Mouse (Mus musculus): ENCODE data around the gene Mfsd4a.

Gene Mfsd4a

DNA sequence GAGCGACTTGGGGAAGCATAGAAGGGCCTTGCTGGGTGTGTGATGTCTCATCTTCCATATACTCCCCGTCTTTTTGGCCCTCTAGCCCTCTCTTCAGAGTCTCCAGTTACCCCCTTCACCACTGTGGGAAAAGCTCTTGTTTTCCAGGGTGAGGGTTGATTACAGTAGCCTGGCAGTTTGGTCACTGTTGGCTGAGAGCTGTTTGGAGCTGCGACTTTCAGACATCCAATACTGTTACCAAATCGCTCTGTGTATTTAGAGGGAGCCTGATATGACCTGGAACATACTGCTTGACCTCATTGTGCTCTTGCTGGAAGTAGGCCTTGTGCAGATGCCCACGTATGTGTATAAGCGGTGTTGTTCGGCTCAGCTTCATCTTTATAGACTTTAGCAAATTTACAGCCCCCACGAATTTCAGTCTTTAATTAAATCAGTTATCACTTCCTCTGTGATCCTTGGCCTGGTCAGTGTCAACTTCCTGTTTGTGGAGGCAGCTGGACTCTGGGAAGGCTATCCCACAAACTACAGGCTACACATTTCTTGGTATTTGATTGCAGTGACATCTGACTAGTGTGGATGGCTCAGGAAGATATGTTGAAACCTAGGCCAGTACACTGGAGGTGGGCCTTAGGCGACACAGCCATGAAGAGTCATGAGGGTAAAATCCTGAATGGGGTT, 77.6 kb downstream of the Mfsd4a start:
- DNase-seq (ENCODE audit: low spot score in 2 of 2): no peak

DNA sequence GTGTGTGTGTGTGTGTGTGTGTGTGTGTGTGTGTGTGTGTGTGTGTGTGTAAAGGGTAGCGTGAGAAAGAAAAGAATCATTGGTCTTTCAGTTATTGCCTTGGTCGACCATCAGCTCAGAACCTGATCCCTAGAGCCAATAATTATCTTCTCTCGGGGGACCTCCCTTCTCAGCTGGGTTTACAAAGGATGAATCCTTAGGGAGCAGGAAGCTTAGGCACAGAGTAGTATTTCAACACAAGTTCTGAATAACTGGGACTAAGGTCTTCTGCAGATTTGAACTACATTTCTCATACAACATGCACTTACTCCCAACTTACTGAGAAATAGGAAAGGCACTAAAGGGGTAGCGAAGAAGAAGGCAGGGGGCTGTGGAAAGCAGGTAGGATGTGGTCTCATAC, 78.4 kb downstream of the Mfsd4a start:
- no peak for DNase-seq (ENCODE audit: low spot score in 2 of 2)

- no peak for DNase-seq (ENCODE audit: low spot score in 2 of 2)
Measured at GRCm38 (mm10) chr1:131987432-131987831, 80.4 kb downstream of the Mfsd4a start.

DNA sequence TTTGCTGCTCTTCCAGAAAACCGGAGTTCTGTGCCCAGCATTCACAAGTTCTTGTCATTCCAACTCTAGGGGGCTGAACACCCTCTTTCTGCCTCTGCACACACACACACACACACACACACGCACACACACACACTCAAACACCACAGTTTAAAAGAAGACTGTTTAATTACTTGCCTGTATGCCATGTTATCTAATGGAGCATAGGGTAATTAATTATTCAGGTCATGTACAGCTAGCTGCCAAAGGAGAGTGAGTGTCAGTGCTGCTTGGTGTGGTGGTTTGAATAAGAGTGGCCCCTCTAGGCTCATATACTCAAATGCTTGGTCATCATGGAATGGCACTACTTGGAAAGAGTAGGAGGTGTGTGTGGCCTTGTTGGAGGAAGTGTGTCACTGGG, 84.1 kb downstream of the Mfsd4a start:
- DNase-seq (ENCODE audit: low spot score in 2 of 2): no peak

GRCm38 (mm10) chr1:131982907-131983306, 85.0 kb downstream of the Mfsd4a start:
- peak; percentile 53 to 74 for DNase-seq (ENCODE audit: low spot score in 2 of 2)

GRCm38 (mm10) chr1:131981378-131982013, 86.4 kb downstream of the Mfsd4a start:
- peak; percentile 54 to 71 for DNase-seq (ENCODE audit: low spot score in 2 of 2)

DNA sequence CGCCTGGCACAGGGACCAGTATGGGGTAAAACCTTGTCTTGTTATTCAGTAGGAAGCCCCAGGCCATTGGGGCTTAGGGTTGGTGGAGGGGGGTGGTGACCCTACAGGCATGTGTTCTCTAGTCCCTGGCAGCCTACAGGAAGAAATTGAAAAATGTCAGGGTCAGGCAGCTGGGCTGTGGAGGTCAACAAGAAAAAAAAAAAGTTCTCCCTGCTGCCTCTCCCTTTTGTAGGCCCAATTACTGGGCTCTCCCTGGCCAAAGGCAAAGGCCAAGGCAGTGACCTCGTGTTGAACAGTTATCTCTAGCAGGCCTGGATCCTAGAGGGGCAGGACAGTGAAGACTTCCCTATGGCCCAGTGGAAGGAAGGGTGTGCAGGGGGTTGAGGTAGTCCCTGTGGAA, 87.4 kb downstream of the Mfsd4a start:
- DNase-seq (ENCODE audit: low spot score in 2 of 2): no peak

DNA sequence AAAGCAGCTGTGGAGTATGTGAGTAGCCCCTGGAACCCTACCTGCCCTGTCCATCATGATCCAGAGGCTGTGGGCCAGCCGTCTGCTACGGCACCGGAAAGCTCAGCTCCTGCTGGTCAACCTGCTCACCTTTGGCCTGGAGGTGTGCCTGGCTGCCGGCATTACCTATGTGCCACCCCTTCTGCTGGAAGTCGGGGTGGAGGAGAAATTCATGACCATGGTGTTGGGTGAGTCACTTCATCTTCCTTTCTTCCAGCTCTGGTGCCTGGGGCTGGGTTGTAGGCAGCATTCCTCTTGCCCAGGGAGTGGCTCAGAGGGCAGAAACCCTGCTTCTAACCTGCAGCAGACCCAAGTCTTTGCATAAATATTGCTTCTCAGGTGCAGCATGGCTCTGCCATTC, 91.0 kb downstream of the Mfsd4a start:
- DNase-seq (ENCODE audit: low spot score in 2 of 2): no peak

DNA sequence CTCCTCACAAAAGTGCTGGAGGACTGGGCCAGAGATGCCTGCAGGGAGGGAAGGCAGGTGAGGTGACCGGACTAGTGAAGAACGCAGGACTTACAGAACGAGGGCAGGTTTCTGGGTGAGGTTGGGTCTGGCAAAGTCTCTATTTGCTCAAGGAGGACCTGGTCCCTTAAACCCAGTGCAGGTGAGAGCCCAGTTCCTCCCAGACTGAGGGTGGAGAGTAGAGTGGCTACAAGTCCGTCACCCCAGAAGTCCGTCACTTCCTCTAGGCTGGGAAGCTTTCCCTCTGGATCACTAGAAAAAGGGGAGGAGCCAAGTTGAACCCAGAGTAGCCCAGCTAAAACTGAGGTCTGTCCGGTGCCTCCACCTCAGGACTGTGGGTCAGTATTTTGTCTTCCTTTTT, 93.9 kb downstream of the Mfsd4a start:
- DNase-seq (ENCODE audit: low spot score in 2 of 2): no peak

All from frontal cortex, postnatal 25 days (tissue).